In the genomic region with DNA sequence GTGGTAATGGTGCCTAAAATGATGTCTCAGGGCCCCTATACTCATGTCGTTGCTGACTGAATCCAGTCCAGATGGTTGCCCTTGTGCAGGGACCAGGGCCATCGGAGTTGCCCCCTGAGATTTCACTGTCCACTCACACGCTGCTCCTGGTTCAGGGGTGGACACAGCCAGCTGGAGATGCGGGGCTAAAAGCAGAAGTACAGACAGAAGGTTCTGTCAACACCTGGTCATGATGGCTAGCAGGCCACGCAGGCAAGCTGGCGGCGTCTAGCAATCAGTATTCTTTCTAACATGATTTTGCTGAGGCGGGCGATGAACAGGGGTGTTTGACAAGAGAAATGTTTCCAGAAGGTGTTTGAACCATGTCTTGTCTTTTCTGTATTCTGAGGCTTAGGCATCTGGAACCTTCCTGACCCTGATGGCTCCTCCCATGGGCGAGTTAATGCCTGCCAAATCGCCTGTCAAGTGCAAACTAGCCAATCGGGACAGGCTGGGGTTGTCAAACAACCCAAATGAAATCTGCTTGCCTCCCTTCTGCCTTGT, we compare ENCODE assay signal across 26 mouse cellular contexts.
DNase-seq lines count a peak whose midpoint lies in the region; ATAC-seq lines count a peak whose summit lies in the region.
"Had no signal": no experiment of that assay in that cellular context is flagged by ENCODE, and none has a peak within 500 bp of the region (broad histone marks: within the 10 kb centered on the region; RNA-seq: fewer than 3 reads in every experiment).

No protein-coding gene starts in this region.

- H3K4me3 ChIP-seq in heart, embryonic 11.5 days (ENCODE audit: low read depth, low read length): no peak overlapping the region
- H3K4me3 ChIP-seq in forebrain, embryonic 16.5 days (replicated peaks; ENCODE audit: low read length): no peak overlapping the region
- no peak overlapping the region for H3K4me3 ChIP-seq in hindbrain, embryonic 12.5 days
- H3K4me3 ChIP-seq: embryonic facial prominence, embryonic 12.5 days; erythroblast, embryonic 14.5 days; layer of hippocampus, adult 2 months; myocyte had no signal

- 25% methylated on average over 12 of the region's 12 CpGs for WGBS in heart, embryonic 11.5 days (ENCODE audit: insufficient replicate concordance)
- 60% methylated on average over 12 of the region's 12 CpGs for WGBS in forebrain, embryonic 16.5 days
- WGBS in hindbrain, embryonic 12.5 days: 69% methylated on average over 12 of the region's 12 CpGs

- no peaks in the 10 kb centered on the region for H3K27me3 ChIP-seq in heart, embryonic 11.5 days (ENCODE audit: control insufficient read depth, insufficient read depth, low read length)
- H3K27me3 ChIP-seq in forebrain, embryonic 16.5 days (replicated peaks; ENCODE audit: control insufficient read depth, insufficient read depth, low read length): no peaks in the 10 kb centered on the region
- H3K27me3 ChIP-seq in hindbrain, embryonic 12.5 days: no peaks in the 10 kb centered on the region

- no peak overlapping the region; the same call in 1 of the 2 replicates for H3K27ac ChIP-seq in heart, embryonic 11.5 days (ENCODE audit: low read depth, low read length)
- H3K27ac ChIP-seq in forebrain, embryonic 16.5 days (ENCODE audit: low read length): peak overlapping the region; percentile 71
- no peak overlapping the region for H3K27ac ChIP-seq in hindbrain, embryonic 12.5 days
- H3K27ac ChIP-seq: embryonic facial prominence, embryonic 12.5 days; hindbrain, postnatal 0 days; layer of hippocampus, adult 2 months had no signal

- peak; percentile 16 for DNase-seq in embryo, embryonic 10 days (ENCODE audit: low spot score)
- no peak for DNase-seq in embryo, embryonic 10.5 days (ENCODE audit: low spot score)
- DNase-seq in heart, postnatal 36 days: no peak
- peak; percentile 25 for DNase-seq in heart, postnatal 4 days
- no peak for DNase-seq in adrenal gland, postnatal 14 days
- DNase-seq: adrenal gland, postnatal 10 days; cerebellum, adult 11 months; cerebellum, postnatal 25 days; gastrocnemius, postnatal 25 days; kidney, postnatal 14 days; layer of hippocampus, postnatal 36 days; lung, adult 18-20 months; lung, postnatal 14 days; midbrain, embryonic 14.5 days; thymus, postnatal 25 days had no signal

- no peak overlapping the region for H3K9ac ChIP-seq in heart, embryonic 11.5 days (ENCODE audit: low read depth, low read length)
- H3K9ac ChIP-seq in forebrain, embryonic 16.5 days (replicated peaks; ENCODE audit: low read depth, low read length): no peak overlapping the region
- H3K9ac ChIP-seq in hindbrain, embryonic 12.5 days: no peak overlapping the region
- H3K9ac ChIP-seq: embryonic facial prominence, embryonic 12.5 days had no signal

- H3K36me3 ChIP-seq in heart, embryonic 11.5 days (ENCODE audit: control insufficient read depth, insufficient read depth, low read length): no peaks in the 10 kb centered on the region
- no peaks in the 10 kb centered on the region for H3K36me3 ChIP-seq in forebrain, embryonic 16.5 days (ENCODE audit: control insufficient read depth, insufficient read depth)
- H3K36me3 ChIP-seq in hindbrain, embryonic 12.5 days: no peaks in the 10 kb centered on the region
- H3K36me3 ChIP-seq: embryonic facial prominence, embryonic 12.5 days had no signal

- intact Hi-C loops in heart, postnatal 36 days (cut with DNase I): no loop called here

- no peaks in the 10 kb centered on the region for H3K9me3 ChIP-seq in heart, embryonic 11.5 days (replicated peaks; ENCODE audit: control insufficient read depth, low read length)
- H3K9me3 ChIP-seq in forebrain, embryonic 16.5 days (ENCODE audit: control insufficient read depth, low read length): no peaks in the 10 kb centered on the region
- H3K9me3 ChIP-seq in hindbrain, embryonic 12.5 days (replicated peaks): no peaks in the 10 kb centered on the region
- H3K9me3 ChIP-seq: embryonic facial prominence, embryonic 12.5 days had no signal

- H3K4me1 ChIP-seq in heart, embryonic 11.5 days (ENCODE audit: control insufficient read depth, insufficient read depth, low read length): peaks cover 32% of the 10 kb centered on the region
- peaks cover 34% of the 10 kb centered on the region for H3K4me1 ChIP-seq in forebrain, embryonic 16.5 days (replicated peaks; ENCODE audit: control insufficient read depth, insufficient read depth, low read length)
- peaks cover 13% of the 10 kb centered on the region; the same call in 1 of the 2 replicates for H3K4me1 ChIP-seq in hindbrain, embryonic 12.5 days

- peak; percentile 24; the same call in 1 of the 2 replicates for ATAC-seq in heart, embryonic 11.5 days (replicated peaks; ENCODE audit: insufficient number of reproducible peaks, low FRiP score, low TSS enrichment)
- peak; percentile 36 for ATAC-seq in forebrain, embryonic 16.5 days
- no peak for ATAC-seq in hindbrain, embryonic 12.5 days (ENCODE audit: low FRiP score)
- ATAC-seq: activated CD4-positive, CD25-positive, alpha-beta regulatory T cell, adult 4 months; CD4-positive, CD25-positive, alpha-beta regulatory T cell, adult 4 months; hindbrain, postnatal 0 days; intestine, postnatal 0 days had no signal

- H3K4me2 ChIP-seq in heart, embryonic 11.5 days: no peak overlapping the region; the same call in 1 of the 2 replicates
- no peak overlapping the region for H3K4me2 ChIP-seq in forebrain, embryonic 16.5 days (ENCODE audit: low read length)
- H3K4me2 ChIP-seq in hindbrain, embryonic 12.5 days (replicated peaks): no peak overlapping the region
- H3K4me2 ChIP-seq: embryonic facial prominence, embryonic 12.5 days had no signal

Comparison
In these comparisons a context has a peak if more than half of its experiments do, and no peak if none do; other contexts are left out.
1. DNase-seq: peak in embryo, embryonic 10 days (single experiment) and heart, postnatal 4 days (single experiment); none in embryo, embryonic 10.5 days (single experiment), heart, postnatal 36 days (0 of 2) and adrenal gland, postnatal 14 days (single experiment).